Mouse (Mus musculus) inflammation-experienced regulatory T-cells, adult 6 months (primary cell): ENCODE measurements around the gene Mgat5. TPM values are rescaled to one million over a fixed set of nuclear protein-coding genes. Genes with fewer than 3 reads are reported as not detected.

ENCODE experiments used
- ATAC-seq: one replicate; pipeline ENCODE4 v1.8.0; 2017
- polyA plus RNA-seq, 3 experiments: library from polyadenylated mRNA; unstranded; fragments of 100-300 nt; shearing (Covaris generic); gene quantifications; one replicate each; pipeline ENCODE4 v1.2.1; 2017

The Mgat5 gene
- polyA plus RNA-seq, 3 experiments from 2014 or later = 11.6 to 20.6 (median 16.8) TPM

DNA sequence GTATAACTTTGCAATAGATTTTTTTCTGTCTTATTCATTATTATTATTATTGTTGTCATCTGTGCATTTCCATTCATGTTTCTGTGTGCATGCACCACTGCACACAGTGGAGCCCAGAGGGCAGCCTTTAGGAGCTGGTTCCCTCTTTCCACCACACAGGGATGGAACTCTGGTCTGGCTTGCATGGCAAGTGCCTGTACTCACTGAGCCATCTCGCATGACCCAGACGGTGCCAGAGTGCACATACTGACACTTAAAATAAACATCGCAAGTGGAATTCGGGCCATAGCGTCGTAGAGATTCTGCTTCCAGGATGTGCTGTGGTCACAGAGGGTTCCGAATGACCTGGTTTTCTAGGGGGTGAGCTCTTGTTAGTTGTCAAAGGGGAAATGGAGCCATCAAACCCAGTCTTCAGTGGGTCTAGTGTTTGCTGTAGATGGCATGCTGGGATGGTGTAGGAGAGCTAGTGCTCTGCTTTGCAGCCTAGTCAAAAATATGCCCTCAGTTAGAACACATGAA, 103.5 kb downstream of the Mgat5 start:
- ATAC-seq = no peak

GRCm38 (mm10) chr1:127308989-127309701, 104.3 kb downstream of the Mgat5 start:
- no peak for ATAC-seq

- no peak for ATAC-seq
Observed at GRCm38 (mm10) chr1:127310011-127310410, 105.2 kb downstream of the Mgat5 start.

- ATAC-seq = no peak
Observed at GRCm38 (mm10) chr1:127310703-127311102, 105.9 kb downstream of the Mgat5 start.

- ATAC-seq = no peak
Observed at GRCm38 (mm10) chr1:127313652-127314350, 109.0 kb downstream of the Mgat5 start.

DNA sequence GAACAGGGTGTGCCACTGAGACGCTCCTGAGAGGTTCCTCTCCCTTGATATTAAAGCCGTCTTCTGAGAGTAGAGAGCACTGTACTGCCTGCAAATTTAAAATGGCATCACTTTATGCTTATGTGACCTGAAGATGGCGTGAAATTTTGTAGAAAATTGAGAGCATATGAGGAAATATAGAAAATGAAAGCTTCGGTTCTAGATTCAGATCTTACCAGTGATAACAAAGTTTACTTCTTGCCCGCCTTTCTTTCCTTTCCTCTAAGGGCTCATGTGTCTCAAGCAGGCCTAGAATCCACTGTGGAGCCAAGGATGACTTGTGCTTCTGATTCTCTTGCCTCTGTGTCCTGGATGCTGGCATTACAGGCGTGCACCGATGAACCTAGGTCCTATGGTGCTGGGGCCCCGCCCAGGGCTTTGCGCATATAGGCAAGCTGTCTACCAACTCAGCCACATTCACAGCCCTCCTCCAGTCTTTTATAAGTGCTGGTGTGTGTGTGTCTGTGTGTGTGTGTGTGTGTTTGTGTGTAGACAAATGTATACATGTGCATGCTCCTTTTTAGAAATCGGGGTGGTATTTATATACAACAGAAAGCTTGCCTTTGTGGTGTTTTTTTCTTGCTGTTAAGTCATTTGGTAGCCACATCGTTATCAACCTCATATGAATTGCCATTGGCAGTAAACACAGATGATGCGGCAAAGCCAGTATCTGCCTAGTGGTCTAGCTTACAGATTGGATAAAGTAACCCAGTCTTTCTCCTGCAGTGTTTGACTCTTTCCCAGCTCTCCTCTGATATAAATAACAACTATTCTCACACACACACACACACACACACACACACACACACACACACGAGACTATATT, 111.2 kb downstream of the Mgat5 start:
- ATAC-seq = peak; percentile 47

DNA sequence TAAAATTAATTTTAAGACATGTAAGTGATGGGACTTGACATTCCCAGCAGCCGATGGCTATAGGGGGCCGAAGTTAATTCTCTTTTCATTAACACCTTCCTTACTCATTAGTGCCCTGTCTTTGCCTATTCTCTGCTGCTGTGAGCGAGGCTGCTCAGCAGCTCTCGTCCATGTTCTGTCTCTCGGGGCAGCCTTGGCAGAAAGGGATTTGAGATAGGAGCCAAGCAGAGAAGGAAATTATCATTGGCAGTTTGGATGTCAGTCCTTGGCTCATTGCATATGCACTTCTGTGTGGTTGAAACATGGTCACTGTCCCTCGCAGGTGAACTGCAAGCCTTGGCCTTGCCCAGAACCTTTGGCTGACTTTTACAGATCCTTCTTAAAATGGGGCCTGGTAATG, 111.8 kb downstream of the Mgat5 start:
- no peak for ATAC-seq

DNA sequence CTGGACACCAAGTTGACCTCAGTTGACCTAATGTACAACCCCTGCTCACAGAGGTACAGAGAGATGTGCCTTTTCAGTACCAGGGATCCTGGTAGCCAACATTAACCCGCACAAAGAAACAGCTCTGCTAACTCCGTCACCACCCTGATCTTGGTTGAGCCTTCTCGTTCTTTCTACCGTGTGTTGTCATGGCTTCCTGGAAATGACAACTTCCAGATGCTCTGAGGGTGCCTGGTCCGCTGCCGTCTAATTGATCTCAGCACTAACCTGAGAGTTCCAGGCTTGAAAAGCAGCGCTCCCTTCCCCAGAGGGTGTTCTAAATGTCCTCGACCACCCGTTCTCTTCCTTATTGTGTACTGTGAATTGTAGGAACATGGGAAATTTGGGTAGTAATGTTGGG, 112.7 kb downstream of the Mgat5 start:
- no peak for ATAC-seq

- peak; percentile 7 for ATAC-seq
Observed at GRCm38 (mm10) chr1:127318486-127318885, 113.7 kb downstream of the Mgat5 start.

GRCm38 (mm10) chr1:127319768-127320167, 115.0 kb downstream of the Mgat5 start:
- ATAC-seq = no peak

GRCm38 (mm10) chr1:127320956-127321355, 116.1 kb downstream of the Mgat5 start:
- no peak for ATAC-seq

DNA sequence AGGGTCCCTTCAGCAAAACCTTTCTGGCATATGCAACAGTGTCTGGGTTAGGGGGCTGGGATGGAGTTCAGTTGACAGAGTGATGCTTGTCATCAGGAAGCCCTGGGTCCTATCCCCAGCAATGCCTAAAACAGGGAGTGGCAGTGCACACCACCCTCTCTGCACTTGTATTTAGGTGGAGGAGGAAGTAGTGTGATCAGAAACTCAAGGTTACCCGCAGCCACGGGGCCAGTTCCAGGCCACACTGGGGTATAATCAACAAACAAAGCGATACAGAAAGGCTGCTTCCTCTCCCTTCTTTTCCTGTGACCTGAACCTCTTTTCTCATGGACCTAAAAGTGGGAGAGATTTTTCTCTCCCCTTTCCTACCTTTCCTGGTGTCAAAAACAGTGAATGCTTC, 116.8 kb downstream of the Mgat5 start:
- peak; percentile 24 for ATAC-seq

GRCm38 (mm10) chr1:127322169-127322805, 117.5 kb downstream of the Mgat5 start:
- peak; percentile 78 for ATAC-seq

DNA sequence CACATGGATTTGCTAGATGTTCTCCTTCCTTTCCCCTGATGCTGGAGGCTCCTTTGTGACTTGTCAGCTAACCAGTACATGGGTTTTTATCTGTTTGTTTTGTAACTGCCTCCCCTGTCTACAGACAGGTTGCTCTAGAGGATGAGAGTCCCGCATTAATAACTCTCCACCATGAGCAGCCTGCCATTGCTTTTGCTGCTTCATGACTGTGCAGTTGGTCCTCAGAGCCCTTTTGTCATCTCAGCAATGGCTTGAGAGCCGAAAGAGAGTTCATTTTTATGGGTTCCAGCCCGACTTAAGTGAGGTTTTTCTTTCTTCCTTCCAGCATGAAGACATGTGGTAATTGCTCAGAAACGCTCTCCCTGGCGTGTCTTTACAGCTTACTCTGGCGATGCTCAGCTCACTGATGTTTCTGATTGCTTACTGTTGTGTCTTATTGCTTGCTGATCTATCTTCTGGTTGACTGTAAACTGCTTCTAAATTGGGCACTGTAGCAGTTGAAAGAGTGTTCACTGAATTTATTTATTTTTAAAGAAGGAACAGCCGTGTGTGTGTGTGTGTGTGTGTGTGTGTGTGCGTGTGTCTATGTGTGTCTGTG, 120.9 kb downstream of the Mgat5 start:
- ATAC-seq = no peak

DNA sequence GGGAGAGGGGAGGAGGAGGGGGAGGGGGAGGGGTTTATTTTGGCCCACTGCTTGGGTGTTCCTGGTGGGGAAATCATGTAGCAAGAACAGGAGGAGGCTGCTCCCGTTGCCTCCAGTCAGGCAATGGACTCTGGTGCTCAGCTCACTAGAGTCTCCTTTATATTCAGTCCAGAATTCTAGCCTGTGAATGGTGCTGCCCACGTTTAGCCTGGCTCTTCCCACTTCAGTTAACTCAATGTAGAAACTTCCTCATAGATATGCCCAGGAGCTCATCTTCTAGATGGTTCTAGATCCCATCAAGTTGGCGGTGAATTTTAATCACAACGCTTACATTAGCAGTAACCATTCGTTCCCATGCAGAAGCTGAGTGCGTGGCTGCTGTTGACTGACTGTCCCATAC, 123.0 kb downstream of the Mgat5 start:
- ATAC-seq = no peak

- no peak for ATAC-seq
Observed at GRCm38 (mm10) chr1:127328354-127328875, 123.6 kb downstream of the Mgat5 start.

GRCm38 (mm10) chr1:127329810-127330209, 125.0 kb downstream of the Mgat5 start:
- no peak for ATAC-seq

DNA sequence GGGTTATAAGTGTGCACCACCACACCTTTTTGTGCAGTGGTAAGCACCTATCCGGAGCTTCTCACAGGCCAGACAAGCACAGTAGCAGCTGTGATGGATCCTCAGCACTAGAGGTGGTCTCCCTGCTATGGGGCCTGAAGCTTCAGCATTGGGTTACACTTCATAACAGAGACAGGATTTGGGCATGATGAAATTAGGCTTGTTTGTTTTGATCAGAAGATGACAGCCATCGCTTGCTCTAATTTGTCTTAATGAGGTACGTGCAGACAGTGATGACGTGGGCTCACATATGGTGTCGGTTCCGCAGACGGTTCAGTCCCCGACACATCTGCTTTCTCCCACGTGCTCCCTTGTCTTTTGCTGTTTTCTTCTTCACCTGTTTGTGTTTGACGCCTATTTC, 132.9 kb downstream of the Mgat5 start:
- ATAC-seq = no peak

- no peak for ATAC-seq
Observed at GRCm38 (mm10) chr1:127338833-127339487, 134.1 kb downstream of the Mgat5 start.

GRCm38 (mm10) chr1:127340296-127340695, 135.5 kb downstream of the Mgat5 start:
- no peak for ATAC-seq

GRCm38 (mm10) chr1:127344913-127345312, 140.1 kb downstream of the Mgat5 start:
- peak; percentile 78 for ATAC-seq
